Mouse (Mus musculus): ENCODE measurements around the gene Hspa1l. TPM values are rescaled to one million over a fixed set of nuclear protein-coding genes. Genes with fewer than 3 reads are reported as not detected.

The Hspa1l gene
- total RNA-seq, 2 experiments from 2014 or later, result 6.2 to 9.9 TPM

DNA sequence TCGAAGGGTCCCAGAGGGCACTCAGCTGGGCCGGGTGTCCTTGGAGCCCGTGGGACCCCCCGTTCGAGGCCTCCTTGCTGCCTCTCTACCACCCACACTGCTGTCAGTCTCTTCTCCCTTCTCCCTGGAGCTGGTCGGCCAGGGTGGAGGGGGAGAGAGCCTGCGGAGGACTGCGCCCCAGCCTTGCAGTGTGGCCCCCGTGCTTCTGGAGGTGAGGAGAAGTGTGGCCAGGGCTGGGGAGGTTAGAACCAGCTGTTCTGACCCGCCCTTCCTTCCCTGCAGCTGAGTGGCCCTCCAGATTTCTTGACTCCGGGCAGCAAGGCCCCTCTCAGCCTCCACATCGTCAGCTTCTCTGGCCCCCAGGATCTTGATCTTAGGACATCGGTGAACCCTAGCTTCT, 51.8 kb downstream of the Hspa1l start:
- DNase-seq, result no peak

DNA sequence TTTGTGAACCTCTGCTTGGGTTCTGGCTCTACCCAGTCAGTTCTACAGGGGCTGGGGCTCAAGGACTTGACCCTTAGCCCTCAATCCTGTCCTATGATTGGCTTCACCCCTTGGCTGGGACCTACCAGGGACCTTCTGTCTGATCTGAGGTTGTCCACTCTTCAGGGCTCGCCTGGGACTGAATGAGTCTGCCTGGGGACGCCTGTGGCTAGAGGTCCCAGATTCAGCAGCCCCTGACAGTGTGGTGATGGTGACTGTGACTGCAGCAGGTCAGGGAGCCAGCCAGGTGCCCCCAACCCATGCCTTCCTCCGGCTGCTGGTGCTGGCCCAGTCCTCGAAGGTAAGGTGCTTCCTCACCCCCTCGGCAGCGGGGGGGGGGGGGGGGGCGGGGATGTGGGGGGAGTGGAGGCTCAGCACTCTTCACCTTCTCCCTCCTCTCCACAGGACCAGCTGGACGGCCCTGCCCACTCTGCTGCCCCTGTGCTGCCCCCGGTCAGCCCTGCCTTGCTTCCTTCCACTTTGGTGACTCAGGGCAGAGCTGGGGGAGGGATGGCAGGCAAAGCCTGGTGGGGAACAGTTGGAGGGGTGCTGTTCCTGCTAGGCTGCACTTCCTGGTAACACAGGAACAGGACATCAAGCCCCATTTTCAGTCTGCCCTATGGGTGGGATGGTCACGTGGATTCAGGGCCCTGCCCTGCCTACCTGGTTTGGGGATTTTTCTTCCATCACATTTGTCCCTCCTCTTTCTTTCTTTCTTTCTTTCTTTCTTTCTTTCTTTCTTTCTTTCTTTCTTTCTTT, 52.4 kb downstream of the Hspa1l start:
- DNase-seq, result peak; percentile 12

GRCm38 (mm10) chr17:35026206-35026605, 53.7 kb downstream of the Hspa1l start:
- DNase-seq, result peak; percentile 14

- DNase-seq, result peak; percentile 80
Measured at GRCm38 (mm10) chr17:35027277-35028068, 55.0 kb downstream of the Hspa1l start, which contains the start of gene Sapcd1. Gene Sapcd1 (minus strand): TSS chr17:35028016.

DNA sequence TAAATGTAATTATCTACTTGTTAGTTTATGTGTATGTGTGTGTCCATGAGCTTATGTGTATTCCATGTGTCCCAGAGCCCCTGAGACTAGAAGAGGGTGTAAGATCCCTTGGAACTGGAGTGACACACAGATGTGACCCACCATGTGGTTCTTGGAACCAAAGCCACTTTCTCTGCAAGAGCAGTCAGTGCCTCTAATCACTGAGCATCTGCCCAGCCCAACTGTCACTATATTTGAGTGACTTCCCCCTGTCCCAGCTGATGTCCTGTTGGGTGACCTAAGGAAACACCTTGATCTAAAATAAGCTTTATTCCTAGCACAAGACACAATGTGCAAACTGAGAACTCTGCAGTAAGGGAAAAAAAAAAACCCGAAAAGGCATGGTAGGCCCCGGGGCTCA, 55.8 kb downstream of the Hspa1l start:
- DNase-seq, result no peak

Other genes with a start within 250 kb of the Hspa1l start
- 1 to 10 TPM; 2.0 to 3.3 TPM for gene C4b, start 228.8 kb upstream of the Hspa1l start, total RNA-seq (2021)
- under 1 TPM; 0.31 to 0.36 TPM for gene Cyp21a1, start 168.1 kb upstream of the Hspa1l start, total RNA-seq (2021)
- gene Stk19, start 135.8 kb upstream of the Hspa1l start, total RNA-seq (2021), result 1 to 10 TPM; 8.9 to 9.0 TPM
- gene Dxo, start 135.7 kb upstream of the Hspa1l start, total RNA-seq (2021), result 10 to 100 TPM; 12.3 to 15.3 TPM
- gene Skiv2l, start 122.5 kb upstream of the Hspa1l start, total RNA-seq (2021), result 10 to 100 TPM; 19.6 to 22.2 TPM
- 10 to 100 TPM; 13.7 to 17.3 TPM for gene Nelfe, start 122.3 kb upstream of the Hspa1l start, total RNA-seq (2021)
- 1 to 10 TPM; 1.9 to 4.1 TPM for gene Cfb, start 110.2 kb upstream of the Hspa1l start, total RNA-seq (2021)
- gene Zbtb12, start 93.2 kb upstream of the Hspa1l start, total RNA-seq (2021), result 1 to 10 TPM; 4.6 to 7.3 TPM
- not detected for gene Gm20547, start 90.7 kb upstream of the Hspa1l start, total RNA-seq (2021)
- gene C2, start 74.4 kb upstream of the Hspa1l start, total RNA-seq (2021), result 1 to 10 TPM; 4.3 to 5.6 TPM
- gene Ehmt2, start 74.2 kb upstream of the Hspa1l start, total RNA-seq (2021), result 10 to 100 TPM; 40.9 to 53.7 TPM
- gene Slc44a4, start 58.2 kb upstream of the Hspa1l start, total RNA-seq (2021), result not detected
- gene Neu1, start 41.5 kb upstream of the Hspa1l start, total RNA-seq (2021), result 1 to 10 TPM; 8.3 to 8.9 TPM
- gene Hspa1b, start 13.5 kb upstream of the Hspa1l start, total RNA-seq (2021), result 1 to 10 TPM; 2.2 to 4.3 TPM
- not detected for gene Gm20481, start 2.8 kb upstream of the Hspa1l start, total RNA-seq (2021)
- gene Hspa1a, start 547 bp upstream of the Hspa1l start, total RNA-seq (2021), result 1 to 10 TPM; 3.8 to 6.4 TPM
- 10 to 100 TPM; 24.7 to 28.2 TPM for gene Lsm2, start 9.2 kb downstream of the Hspa1l start, total RNA-seq (2021)
- gene Vars, start 28.3 kb downstream of the Hspa1l start, total RNA-seq (2021), result 10 to 100 TPM; 31.4 to 40.7 TPM
- gene Vwa7, start 43.9 kb downstream of the Hspa1l start, total RNA-seq (2021), result 1 to 10 TPM; 2.0 to 2.5 TPM
- gene Sapcd1, start 55.3 kb downstream of the Hspa1l start, total RNA-seq (2021), result 1 to 10 TPM; 2.8 to 3.1 TPM
- 1 to 10 TPM; 1.5 to 3.5 TPM for gene Msh5, start 74.0 kb downstream of the Hspa1l start, total RNA-seq (2021)
- gene Clic1, start 77.3 kb downstream of the Hspa1l start, total RNA-seq (2021), result 10 to 100 TPM; 39.2 to 50.5 TPM
- 10 to 100 TPM; 45.3 to 51.9 TPM for gene Ddah2, start 86.3 kb downstream of the Hspa1l start, total RNA-seq (2021)
- gene Ly6g6c, start 92.7 kb downstream of the Hspa1l start, total RNA-seq (2021), result not detected
- under 1 TPM in 1 of 2 experiments, not detected in 1; 0.20 TPM for gene Mpig6b, start 93.5 kb downstream of the Hspa1l start, total RNA-seq (2021)
- gene Ly6g6e, start 104.2 kb downstream of the Hspa1l start, total RNA-seq (2021), result not detected
- gene Ly6g6d, start 105.4 kb downstream of the Hspa1l start, total RNA-seq (2021), result under 1 TPM in 1 of 2 experiments, not detected in 1; 0.97 TPM
- under 1 TPM in 1 of 2 experiments, not detected in 1; 0.23 TPM for gene Ly6g6f, start 112.9 kb downstream of the Hspa1l start, total RNA-seq (2021)
- gene Abhd16a, start 116.6 kb downstream of the Hspa1l start, total RNA-seq (2021), result 10 to 100 TPM; 59.1 to 65.0 TPM
- not detected for gene Ly6g5c, start 135.6 kb downstream of the Hspa1l start, total RNA-seq (2021)
- gene Ly6g5b, start 142.7 kb downstream of the Hspa1l start, total RNA-seq (2021), result under 1 TPM in 1 of 2 experiments, not detected in 1; 0.34 TPM
- gene Gpank1, start 148.8 kb downstream of the Hspa1l start, total RNA-seq (2021), result 1 to 10 TPM; 4.9 to 6.3 TPM
- 100 to 1,000 TPM; 165 to 166 TPM for gene Csnk2b, start 149.3 kb downstream of the Hspa1l start, total RNA-seq (2021)
- gene D17H6S53E, start 153.7 kb downstream of the Hspa1l start, total RNA-seq (2021), result 10 to 100 TPM; 11.8 to 18.8 TPM
- gene Apom, start 159.3 kb downstream of the Hspa1l start, total RNA-seq (2021), result not detected
- 100 to 1,000 TPM; 217 to 220 TPM for gene Bag6, start 162.5 kb downstream of the Hspa1l start, total RNA-seq (2021)
- gene Prrc2a, start 192.2 kb downstream of the Hspa1l start, total RNA-seq (2021), result 100 to 1,000 TPM; 128 to 149 TPM
- gene Aif1, start 203.4 kb downstream of the Hspa1l start, total RNA-seq (2021), result 1 to 10 TPM; 2.4 to 2.6 TPM
- gene Lst1, start 215.7 kb downstream of the Hspa1l start, total RNA-seq (2021), result 1 to 10 TPM; 4.6 to 5.3 TPM
- under 1 TPM; 0.68 to 0.75 TPM for gene Ltb, start 221.7 kb downstream of the Hspa1l start, total RNA-seq (2021)
- gene Tnf, start 229.3 kb downstream of the Hspa1l start, total RNA-seq (2021), result under 1 TPM; 0.23 to 0.99 TPM
- under 1 TPM in 1 of 2 experiments, not detected in 1; 0.16 TPM for gene Lta, start 232.6 kb downstream of the Hspa1l start, total RNA-seq (2021)
- not detected for gene Gm16181, start 248.1 kb downstream of the Hspa1l start, total RNA-seq (2021)

Data from gastrocnemius, postnatal 10 days (tissue).